Mouse (Mus musculus) bone marrow, adult 2 months (tissue): Measurements from ENCODE around the gene Lysmd1.
A peak's percentile ranks its signal among the peaks of the same experiment; 100 is the strongest.

Source experiments
- CTCF ChIP-seq: fragments of 200-500 bp; IDR thresholded peaks from 2 replicates; pipeline ENCODE4 v1.5.1; 2011; ENCODE audit warnings: low read length, control low read depth; ENCODE audit not compliant: control insufficient read depth, insufficient read depth
- POLR2A ChIP-seq: fragments of 200-500 bp; IDR thresholded peaks from 2 replicates; pipeline ENCODE4 v1.6.1; 2011; ENCODE audit warnings: low read depth, mild to moderate bottlenecking, control low read depth, low read length, borderline replicate concordance; ENCODE audit not compliant: control insufficient read depth

GRCm38 (mm10) chr3:95140289-95140595 is 6.4 kb downstream of the Lysmd1 start:
- TF ChIP-seq CTCF (no peak), POLR2A (0 out of 2 replicates have a peak, but pooled peaks have one; percentile 12)
